In the genomic region with DNA sequence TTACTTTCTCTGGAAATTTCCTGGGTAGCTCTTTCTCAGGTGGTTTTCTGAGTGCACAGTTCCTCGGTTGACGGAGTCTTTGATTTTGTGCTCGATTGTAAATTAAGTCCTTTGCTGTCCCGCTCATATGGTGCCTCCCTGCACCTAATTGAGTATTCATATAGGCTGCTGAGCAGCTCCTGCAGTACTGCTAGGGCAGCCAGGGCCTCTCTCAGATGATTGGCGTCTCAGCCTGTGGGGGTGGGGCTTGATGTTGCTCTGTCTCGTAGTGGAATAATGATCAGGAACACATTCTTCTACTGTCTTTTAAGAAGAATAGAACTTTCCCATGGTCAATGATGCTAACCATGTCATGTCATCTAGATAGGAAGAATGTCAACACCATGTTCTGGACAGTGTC, we compare ENCODE assay signal across 10 mouse cellular contexts. TPM values are rescaled to one million over a fixed set of nuclear protein-coding genes. Genes with fewer than 3 reads are reported as not detected.
"Had no signal": no experiment of that assay in that cellular context is flagged by ENCODE, and none has a peak within 500 bp of the region (broad histone marks: within the 10 kb centered on the region; RNA-seq: fewer than 3 reads in every experiment).

No protein-coding gene starts in this region.

- H3K9me3 ChIP-seq: kidney, embryonic 15.5 days; limb, embryonic 13.5 days had no signal

- H3K27ac ChIP-seq: kidney, embryonic 15.5 days; limb, embryonic 13.5 days; liver, embryonic 14.5 days; stomach, postnatal 0 days had no signal

- H3K4me2 ChIP-seq: kidney, embryonic 15.5 days; limb, embryonic 13.5 days had no signal

- H3K36me3 ChIP-seq: kidney, embryonic 15.5 days; limb, embryonic 13.5 days had no signal

- H3K4me3 ChIP-seq: kidney, embryonic 15.5 days; limb, embryonic 13.5 days had no signal

- DNase-seq: kidney, adult 2 months; kidney, postnatal 14 days; left cerebral cortex, postnatal 4 days; lung, adult 18-20 months; thymus, postnatal 4 days had no signal

- H3K9ac ChIP-seq: kidney, embryonic 15.5 days; limb, embryonic 13.5 days; liver, embryonic 14.5 days had no signal

RNA-seq across cellular contexts. Expression of a gene that starts 28.9 kb away (rescaled TPM):
- polyA plus RNA-seq: kidney, embryonic 15.5 days; liver, embryonic 14.5 days; lung, embryonic 16.5 days; stomach, postnatal 0 days had no signal
